Mouse (Mus musculus) liver, embryonic 11.5 days (tissue): ENCODE results near the gene 6820408C15Rik. TPM values are rescaled to one million over a fixed set of nuclear protein-coding genes. Genes with fewer than 3 reads are reported as not detected.

Source experiments
- polyA plus RNA-seq: library from polyadenylated mRNA; unstranded; fragments of >200 nt; fragmentation: Nextera tagmentation; extraction: Ambion mirVana; gene quantifications from 2 replicates; pipeline ENCODE4 v1.2.1, GENCODE M21; 2014

Gene 6820408C15Rik
- polyA plus RNA-seq, 1 experiment from 2014 or later, result 1.1 TPM

Other genes with a start within 250 kb of the 6820408C15Rik start
- gene Csnk2a1, start 188.7 kb upstream of the 6820408C15Rik start, polyA plus RNA-seq, result 45.1 and 65.2 TPM in 2 replicates
- gene Tbc1d20, start 121.8 kb upstream of the 6820408C15Rik start, polyA plus RNA-seq, result 25.1 and 25.9 TPM in 2 replicates
- 104 and 105 TPM in 2 replicates for gene Rbck1, start 82.9 kb upstream of the 6820408C15Rik start, polyA plus RNA-seq
- gene Trib3, start 71.6 kb upstream of the 6820408C15Rik start, polyA plus RNA-seq, result 13.9 and 18.1 TPM in 2 replicates
- 0.45 and 0.49 TPM in 2 replicates for gene Nrsn2, start 38.9 kb upstream of the 6820408C15Rik start, polyA plus RNA-seq
- 8.5 and 9.8 TPM in 2 replicates for gene Sox12, start 17.5 kb upstream of the 6820408C15Rik start, polyA plus RNA-seq
- gene Zcchc3, start 560 bp upstream of the 6820408C15Rik start, polyA plus RNA-seq, result 41.6 and 44.6 TPM in 2 replicates
- gene Defb23, start 49.0 kb downstream of the 6820408C15Rik start, polyA plus RNA-seq, result not detected in 2 replicates
- gene Defb20, start 61.5 kb downstream of the 6820408C15Rik start, polyA plus RNA-seq, result not detected in 2 replicates
- gene Defb22, start 74.6 kb downstream of the 6820408C15Rik start, polyA plus RNA-seq, result not detected in 2 replicates
- not detected in 2 replicates for gene Defb26, start 96.1 kb downstream of the 6820408C15Rik start, polyA plus RNA-seq
- gene Defb28, start 102.7 kb downstream of the 6820408C15Rik start, polyA plus RNA-seq, result not detected in 2 replicates
- not detected in 2 replicates for gene Defb29, start 124.5 kb downstream of the 6820408C15Rik start, polyA plus RNA-seq
- gene Gm17416, start 153.8 kb downstream of the 6820408C15Rik start, polyA plus RNA-seq, result not detected in 2 replicates
- not detected in 2 replicates for gene Defb21, start 157.2 kb downstream of the 6820408C15Rik start, polyA plus RNA-seq
- not detected in 2 replicates for gene Defb19, start 164.7 kb downstream of the 6820408C15Rik start, polyA plus RNA-seq
- not detected in 2 replicates for gene Defb45, start 183.8 kb downstream of the 6820408C15Rik start, polyA plus RNA-seq
- not detected in 2 replicates for gene Defb36, start 188.7 kb downstream of the 6820408C15Rik start, polyA plus RNA-seq
- not detected in 2 replicates for gene Defb25, start 207.5 kb downstream of the 6820408C15Rik start, polyA plus RNA-seq
- 1.2 and 1.6 TPM in 2 replicates for gene Rem1, start 211.4 kb downstream of the 6820408C15Rik start, polyA plus RNA-seq